Mouse (Mus musculus) olfactory bulb, adult 2 months (tissue): ENCODE data around the gene Hoxb1. TPM values are rescaled to one million over a fixed set of nuclear protein-coding genes. Genes with fewer than 3 reads are reported as not detected.

ENCODE experiments used
- H3K27ac ChIP-seq: fragments of 200-500 bp; 2 replicates; pipeline ENCODE4 v1.5.1; 2012; ENCODE audit warnings: low read depth, low read length; ENCODE audit not compliant: insufficient read depth
- H3K4me1 ChIP-seq: fragments of 200-500 bp; 2 replicates; pipeline ENCODE4 v1.6.1; 2012; ENCODE audit warnings: low read length; ENCODE audit not compliant: control insufficient read depth, insufficient read depth
- H3K4me3 ChIP-seq: fragments of 200-500 bp; 2 replicates; pipeline ENCODE4 v1.5.1; 2012; ENCODE audit warnings: mild to moderate bottlenecking, low read depth, low read length, moderate library complexity; ENCODE audit not compliant: insufficient read depth
- CTCF ChIP-seq: fragments of 200-500 bp; IDR thresholded peaks from 2 replicates; pipeline ENCODE4 v1.5.1; 2012; ENCODE audit warnings: low read depth, mild to moderate bottlenecking, low read length, moderate library complexity; ENCODE audit not compliant: insufficient read depth
- POLR2A ChIP-seq: fragments of 200-500 bp; IDR thresholded peaks from 2 replicates; pipeline ENCODE4 v1.6.1; 2012; ENCODE audit warnings: mild to moderate bottlenecking, low read depth, low read length, moderate library complexity; ENCODE audit not compliant: insufficient read depth
- WGBS: fragments of 180-500 bp; shearing (Covaris S2); methylation state at CpG from one replicate; pipeline ENCODE4 v1.1.7; 2018; 5-methylcytosine and 5-hydroxymethylcytosine counted together
- polyA plus RNA-seq: library from polyadenylated mRNA; stranded (reverse); fragments of >200 nt; gene quantifications from 2 replicates; pipeline ENCODE4 v1.2.4, GENCODE M21; 2012; ENCODE audit warnings: low replicate concordance; ENCODE audit not compliant: missing spikeins, insufficient read depth, insufficient read length

Gene Hoxb1
- polyA plus RNA-seq, 1 experiment = not detected

DNA sequence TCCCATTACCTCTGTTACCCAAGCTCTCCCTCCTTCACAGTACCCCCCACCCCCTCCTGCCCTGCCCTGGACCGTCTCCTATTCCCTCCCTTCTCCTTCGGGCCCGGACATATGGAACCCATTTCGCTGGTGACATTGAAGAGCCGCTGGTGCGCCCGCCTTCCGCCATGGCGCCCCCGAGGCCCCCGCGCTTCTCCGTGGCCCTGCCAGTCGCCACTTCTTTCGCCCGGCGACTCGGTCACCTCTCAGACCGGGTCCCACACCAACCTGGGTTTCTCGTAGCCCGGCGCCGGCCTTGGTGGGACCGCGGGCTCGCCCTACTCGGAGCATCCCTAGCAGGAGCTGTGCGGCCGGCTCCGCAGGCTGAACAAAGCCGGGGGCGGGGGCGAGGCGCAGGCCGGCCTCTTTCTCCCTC lies 32.9 kb upstream of the Hoxb1 start:
- 2% methylated on average over 35 of the region's 35 CpGs for WGBS
- no peak overlapping the region for H3K27ac ChIP-seq
- no peak overlapping the region for H3K4me3 ChIP-seq

GRCm38 (mm10) chr11:96333241-96334001 lies 32.1 kb upstream of the Hoxb1 start:
- H3K27ac ChIP-seq = no peak overlapping the region
- H3K4me3 ChIP-seq = no peak overlapping the region
- H3K4me1 ChIP-seq = no peaks in the 10 kb centered on the region; the same call in 1 of the 2 replicates
- WGBS = 5% methylated on average over 17 of the region's 17 CpGs
- TF ChIP-seq CTCF (no peak), POLR2A (no peak)

More for the DNA sequence above, 32.9 kb upstream of the Hoxb1 start:
- TF ChIP-seq CTCF (no peak), POLR2A (no peak)
- no peaks in the 10 kb centered on the region; the same call in 1 of the 2 replicates for H3K4me1 ChIP-seq

- no peaks in the 10 kb centered on the region; the same call in 1 of the 2 replicates for H3K4me1 ChIP-seq
- no peak overlapping the region for H3K4me3 ChIP-seq
- H3K27ac ChIP-seq = no peak overlapping the region
- TF ChIP-seq POLR2A (no peak), CTCF (no peak)
- WGBS = 2% methylated on average over 2 of the region's 2 CpGs
Measured at GRCm38 (mm10) chr11:96334002-96334364, 31.6 kb upstream of the Hoxb1 start.

DNA sequence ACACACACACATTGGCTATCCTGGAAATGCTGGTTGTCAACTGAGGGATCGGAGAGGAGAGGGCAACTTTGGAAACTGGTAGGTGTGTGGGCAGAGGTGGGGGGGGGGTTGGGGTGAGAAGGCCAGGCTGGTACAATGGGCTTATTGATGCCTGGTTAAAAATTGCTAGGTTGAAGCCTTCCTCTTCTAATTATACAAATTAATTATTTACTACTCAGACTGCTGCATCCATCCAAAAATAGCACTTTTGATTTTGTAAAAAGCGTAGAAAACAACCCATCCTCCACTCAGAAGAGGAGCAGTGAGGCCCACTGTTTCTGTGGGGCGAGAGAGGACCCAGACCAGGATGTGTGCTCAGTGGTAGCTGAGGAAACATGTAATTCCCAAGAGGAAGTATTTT lies 30.6 kb upstream of the Hoxb1 start:
- WGBS = 26% methylated on average over 3 of the region's 3 CpGs

DNA sequence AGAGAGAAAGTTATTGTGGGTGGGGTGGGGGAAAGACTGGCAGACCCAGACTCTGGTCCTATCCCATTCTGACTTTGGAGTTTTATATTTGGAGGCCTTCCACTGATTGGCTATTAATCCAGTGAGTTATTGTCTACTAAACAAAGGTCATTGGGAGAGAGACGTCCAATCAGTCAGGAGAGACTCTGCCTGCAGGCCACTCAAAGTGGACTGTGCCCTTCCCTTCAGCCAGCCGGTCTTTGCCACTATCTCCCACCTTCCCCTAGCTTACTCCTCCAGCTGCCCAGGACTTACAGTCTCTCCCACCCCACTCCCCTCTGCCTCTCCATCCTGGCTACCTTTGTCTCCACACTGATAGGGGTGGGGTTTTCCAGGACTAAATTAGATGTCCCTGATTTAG lies 29.0 kb upstream of the Hoxb1 start:
- Histone ChIP-seq H3K4me1 (no peaks in the 10 kb centered on the region; the same call in 1 of the 2 replicates), H3K4me3 (no peak overlapping the region), H3K27ac (no peak overlapping the region)
- TF ChIP-seq POLR2A (no peak), CTCF (no peak)
- WGBS = 8% methylated on average over 2 of the region's 2 CpGs

More for the DNA sequence above, 30.6 kb upstream of the Hoxb1 start:
- Histone ChIP-seq H3K4me1 (no peaks in the 10 kb centered on the region; the same call in 1 of the 2 replicates), H3K27ac (no peak overlapping the region), H3K4me3 (no peak overlapping the region)
- TF ChIP-seq POLR2A = no peak
- TF ChIP-seq CTCF = no peak

GRCm38 (mm10) chr11:96337026-96337425 lies 28.5 kb upstream of the Hoxb1 start:
- TF ChIP-seq CTCF (no peak), POLR2A (no peak)
- no peak overlapping the region for H3K27ac ChIP-seq
- no peaks in the 10 kb centered on the region; the same call in 1 of the 2 replicates for H3K4me1 ChIP-seq
- no peak overlapping the region for H3K4me3 ChIP-seq
- 3% methylated on average over 6 of the region's 6 CpGs for WGBS

DNA sequence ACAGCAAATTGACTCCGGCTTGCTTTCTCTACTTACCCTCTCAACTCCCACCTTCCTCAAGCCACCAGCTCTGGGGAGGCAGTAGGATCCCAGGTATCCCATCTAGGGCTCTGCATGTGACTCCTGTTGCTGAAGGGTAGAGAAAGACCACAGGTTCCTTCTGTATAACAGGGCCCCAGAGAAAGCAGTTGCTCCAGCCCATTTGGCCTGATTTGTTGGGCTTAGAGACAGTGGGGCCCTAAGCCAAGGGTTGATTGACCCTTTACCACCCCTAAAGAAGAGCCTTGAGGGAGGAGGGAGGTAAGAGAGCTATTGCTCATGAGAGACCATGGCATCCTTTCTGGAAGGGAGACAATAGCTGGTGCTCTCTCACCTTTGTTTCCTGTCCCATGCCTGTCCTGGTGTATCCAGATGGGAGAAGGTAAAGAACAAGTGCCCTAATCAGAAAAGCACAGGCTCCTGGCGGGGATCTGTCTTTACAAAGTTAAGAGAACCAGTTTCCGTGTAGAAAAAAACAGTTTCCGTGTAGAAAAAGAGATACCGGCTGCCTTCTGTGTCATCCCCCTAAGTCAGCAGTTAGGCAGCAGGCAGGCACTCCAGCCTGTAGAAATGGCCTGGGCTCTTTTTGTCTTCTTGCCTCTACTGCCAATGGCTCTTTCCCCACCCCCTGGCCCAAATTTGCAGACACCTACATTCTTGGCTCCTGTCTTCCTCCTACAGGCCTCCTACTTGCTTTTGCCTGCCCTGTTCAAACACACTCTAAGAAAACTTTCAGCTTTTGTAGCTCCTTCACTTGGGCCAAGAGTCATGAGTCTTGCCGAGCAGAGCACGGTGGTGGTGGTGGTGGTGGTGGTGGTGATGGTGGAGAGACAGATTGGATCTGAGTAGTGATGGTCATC lies 26.3 kb upstream of the Hoxb1 start:
- 13% methylated on average over 7 of the region's 7 CpGs for WGBS
- Histone ChIP-seq H3K4me1 (no peaks in the 10 kb centered on the region), H3K27ac (no peak overlapping the region), H3K4me3 (no peak overlapping the region)
- TF ChIP-seq POLR2A (no peak), CTCF (no peak)

- no peak overlapping the region for H3K27ac ChIP-seq
- no peak overlapping the region for H3K4me3 ChIP-seq
- 1% methylated on average over 36 of the region's 36 CpGs for WGBS
- peaks cover 3% of the 10 kb centered on the region; the same call in 1 of the 2 replicates for H3K4me1 ChIP-seq
- TF ChIP-seq POLR2A (no peak), CTCF (no peak)
Measured at GRCm38 (mm10) chr11:96340698-96341365, 24.7 kb upstream of the Hoxb1 start.
